Mouse (Mus musculus) neural tube, embryonic 10.5 days (tissue): ENCODE results near the gene Grin2b.
A peak's percentile ranks its signal among the peaks of the same experiment; 100 is the strongest.
"Not testable (repeated sequence)": the region's sequence is repeated elsewhere in the genome, so short reads cannot be mapped to it uniquely, and the experiment has no call there.

Experiments used
- DNase-seq: peaks from one replicate; pipeline ENCODE4 v3.0.0-alpha.2; 2017; ENCODE audit warnings: low spot score; ENCODE audit errors: extremely low spot score

Gene Grin2b

DNA sequence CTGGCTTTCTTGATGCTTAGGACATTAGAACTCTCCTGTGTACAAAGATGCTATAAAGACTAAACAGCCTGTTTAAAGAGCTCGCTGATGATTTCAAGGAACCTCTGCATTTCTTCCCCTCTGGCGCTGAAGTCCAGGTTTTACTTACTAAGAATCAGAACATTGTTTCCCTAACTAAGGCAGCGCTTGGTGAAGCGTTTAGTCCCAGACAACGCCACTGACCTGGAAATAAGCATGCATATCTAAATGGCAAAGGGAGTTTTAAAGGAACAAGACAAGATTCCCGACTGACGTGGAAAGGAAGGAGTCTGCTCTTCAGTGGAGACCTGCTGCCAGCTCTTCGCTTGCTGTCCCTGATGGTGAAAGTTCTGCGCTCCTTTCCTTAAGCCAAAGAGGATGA lies 367.9 kb downstream of the Grin2b start:
- DNase-seq: no peak

DNA sequence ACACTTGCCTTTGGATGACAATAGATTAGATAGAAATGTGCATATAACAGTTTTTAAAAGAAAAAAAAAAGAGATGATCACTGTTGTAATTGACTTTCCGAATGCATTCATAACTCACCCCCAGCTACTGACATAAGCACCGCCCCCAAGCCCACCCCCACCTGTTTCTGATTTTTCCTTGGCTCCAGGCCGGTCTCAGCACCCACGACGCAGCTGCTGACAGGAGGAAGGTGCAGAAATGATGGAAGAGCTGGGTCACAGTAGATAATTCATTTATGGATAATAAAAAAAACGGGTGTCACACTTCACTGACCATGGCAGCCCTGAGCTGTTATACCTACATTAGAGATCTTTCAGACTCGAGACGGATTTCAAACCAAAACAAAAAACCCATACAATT lies 373.4 kb downstream of the Grin2b start:
- DNase-seq: no peak

DNA sequence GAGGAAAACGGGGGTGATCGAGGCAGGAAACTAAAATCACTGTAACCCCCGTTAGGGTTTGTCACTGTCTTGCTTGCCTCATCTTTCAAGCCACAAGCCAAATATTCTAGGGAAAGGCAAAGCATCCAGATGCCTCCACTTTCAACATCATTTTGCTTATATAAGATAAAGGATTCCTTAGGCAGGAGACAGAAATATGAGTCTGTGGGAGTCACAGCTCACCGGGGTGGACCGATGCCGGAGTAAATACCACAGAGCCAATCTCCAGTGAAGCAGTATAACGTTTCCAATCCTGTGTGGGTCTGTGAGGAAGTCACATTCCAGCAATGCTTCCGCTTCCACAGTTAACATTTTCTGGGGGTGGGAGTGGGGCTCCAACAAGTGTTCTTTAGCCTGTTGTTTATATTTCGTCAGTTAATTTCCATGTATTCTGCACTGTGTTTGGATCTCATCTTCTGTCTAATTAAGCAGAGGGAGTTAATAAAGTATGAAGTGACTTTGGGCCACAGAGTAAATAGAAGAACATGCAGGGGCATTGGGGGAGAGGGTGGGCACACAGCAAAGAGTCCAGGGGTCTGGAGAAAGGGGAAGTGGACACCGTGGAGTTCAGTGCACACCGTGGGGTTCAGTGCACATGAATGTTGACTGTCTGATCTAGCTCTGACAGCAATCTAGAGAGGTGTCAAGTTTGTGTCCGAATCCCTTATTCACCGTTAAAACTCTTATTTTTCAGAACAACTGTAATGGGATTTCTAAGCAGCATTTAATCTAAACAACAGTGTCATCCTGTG lies 374.9 kb downstream of the Grin2b start:
- DNase-seq: no peak

DNA sequence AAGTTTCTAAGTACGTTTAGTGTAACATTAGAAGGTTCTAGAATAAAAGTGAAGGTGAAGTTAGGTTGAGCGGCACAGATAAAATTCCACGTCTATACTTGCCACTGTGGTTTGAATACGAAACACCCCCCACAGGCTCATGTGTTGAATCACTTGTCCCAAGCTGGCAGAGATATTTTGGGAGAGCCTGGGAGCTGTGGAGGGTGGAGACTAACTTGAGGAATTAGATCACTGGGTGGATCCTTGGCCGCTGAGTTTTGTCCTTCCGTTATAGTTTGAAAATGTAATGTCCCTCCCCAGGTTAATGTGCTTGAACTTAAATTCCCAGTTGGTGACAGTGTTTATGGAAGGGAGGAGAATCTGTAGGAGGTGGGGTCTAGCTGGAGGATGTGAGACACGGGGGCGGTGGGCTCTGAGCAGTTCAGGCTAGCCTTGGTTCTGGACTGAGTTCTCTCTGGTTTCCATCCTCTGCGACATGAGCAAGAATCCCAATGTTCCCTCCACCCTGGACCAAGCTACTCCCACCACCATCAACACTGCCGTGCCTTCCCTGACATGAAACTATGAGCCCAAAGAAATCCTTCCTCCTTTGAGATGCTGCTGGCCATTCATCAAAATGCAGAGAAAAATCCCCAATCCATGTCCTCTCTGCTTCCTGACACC lies 375.8 kb downstream of the Grin2b start:
- no peak for DNase-seq

DNA sequence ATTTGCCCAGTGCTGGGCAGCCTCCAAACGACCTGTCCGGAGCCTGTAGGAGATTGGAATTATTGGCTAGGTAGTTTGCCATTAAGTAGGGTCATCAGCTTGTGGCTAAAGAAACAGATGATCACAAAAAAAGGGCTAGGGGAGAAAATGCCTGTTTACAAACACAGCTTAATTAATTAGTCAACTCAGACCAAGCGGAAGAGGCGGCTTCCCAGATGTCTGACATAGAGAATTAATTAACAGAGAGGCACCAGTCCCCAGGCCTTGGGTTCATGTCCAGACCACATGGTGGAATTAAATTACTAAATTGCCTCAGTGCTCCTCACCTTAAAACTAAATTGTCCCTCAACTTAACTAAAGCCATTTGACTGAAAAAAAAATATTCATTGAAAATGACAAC lies 376.4 kb downstream of the Grin2b start:
- no peak for DNase-seq

DNA sequence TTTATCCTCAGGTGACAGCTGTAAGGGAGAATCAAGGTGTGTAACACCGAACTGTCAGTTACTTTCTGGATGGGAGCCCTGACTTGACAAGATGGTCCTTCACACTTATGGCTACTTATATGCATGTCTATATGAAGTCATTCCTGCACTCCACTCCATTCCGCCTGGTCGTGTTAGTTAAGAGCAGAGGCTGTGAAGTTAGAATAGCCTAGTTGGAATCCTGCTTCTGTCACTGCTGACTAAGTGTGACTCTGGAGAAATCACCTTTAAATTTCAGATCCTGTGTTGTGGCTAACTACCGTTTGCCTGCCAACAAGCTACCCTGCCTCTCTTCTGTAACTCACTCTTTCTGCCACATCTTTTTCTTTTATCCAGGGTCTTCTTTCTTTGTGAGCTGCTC lies 381.9 kb downstream of the Grin2b start:
- DNase-seq: no peak

DNA sequence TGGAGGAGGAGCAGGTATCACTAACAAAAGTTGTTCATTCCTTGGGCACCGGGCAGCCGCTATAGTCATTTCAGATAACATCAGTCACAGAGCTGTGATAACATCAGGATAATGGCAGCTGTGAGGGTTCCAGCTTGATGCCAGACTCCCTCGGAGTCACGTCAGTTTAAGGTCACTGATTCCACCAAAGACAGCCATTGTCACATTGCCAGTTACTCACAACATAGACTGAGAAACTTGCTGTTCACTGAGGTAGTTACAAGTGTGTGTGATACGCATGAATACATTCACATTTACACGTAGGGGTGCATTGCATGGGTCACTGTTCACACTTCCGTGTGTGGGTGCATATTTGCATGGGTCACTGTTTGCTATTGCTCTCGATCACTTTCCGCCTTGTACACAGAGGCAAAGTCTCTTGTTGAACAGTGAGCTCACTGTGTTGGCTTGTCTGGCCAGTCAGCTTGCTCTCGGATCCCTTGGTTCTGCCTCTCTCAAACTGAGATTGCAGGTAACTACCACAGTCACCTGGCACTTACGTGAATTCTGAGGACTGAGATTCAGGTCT lies 383.6 kb downstream of the Grin2b start:
- DNase-seq: no peak

DNA sequence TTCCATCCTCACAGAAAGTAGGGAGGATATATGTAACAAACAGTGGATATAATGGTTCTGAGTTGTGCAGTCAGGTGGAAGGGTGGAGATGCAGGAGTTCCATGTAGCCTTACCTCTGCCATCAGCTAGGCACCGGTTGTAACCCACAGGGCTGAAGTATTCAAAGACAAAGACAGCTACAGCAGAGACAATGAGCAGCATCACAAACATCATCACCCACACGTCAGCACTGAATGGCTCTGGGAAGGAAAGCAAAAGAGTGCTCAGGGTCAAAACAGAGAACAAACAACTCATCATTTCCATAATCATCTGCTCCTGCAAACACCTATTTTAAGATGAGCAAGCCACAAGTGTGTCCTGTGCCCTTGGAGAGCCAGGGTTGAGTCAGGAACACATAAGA lies 398.6 kb downstream of the Grin2b start:
- DNase-seq: no peak

DNA sequence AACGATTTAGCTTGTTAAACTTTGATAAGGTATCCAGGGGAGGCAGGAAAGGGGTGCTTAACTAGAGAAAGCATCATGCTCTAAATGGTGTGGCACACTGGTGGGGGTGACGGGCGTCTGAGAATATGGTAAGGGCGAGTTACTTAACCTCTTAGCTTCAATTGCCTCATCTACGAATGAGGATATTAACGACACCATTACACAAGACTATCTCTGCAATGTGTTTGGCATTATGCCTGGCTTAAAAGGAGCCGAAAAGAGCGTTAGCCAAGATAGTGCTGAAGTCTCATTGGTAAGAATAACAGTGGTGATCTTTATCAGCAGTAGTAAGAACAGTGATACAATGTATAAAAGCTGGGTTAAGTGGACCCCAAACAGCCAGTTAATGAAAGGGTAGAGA lies 405.7 kb downstream of the Grin2b start:
- no peak for DNase-seq

DNA sequence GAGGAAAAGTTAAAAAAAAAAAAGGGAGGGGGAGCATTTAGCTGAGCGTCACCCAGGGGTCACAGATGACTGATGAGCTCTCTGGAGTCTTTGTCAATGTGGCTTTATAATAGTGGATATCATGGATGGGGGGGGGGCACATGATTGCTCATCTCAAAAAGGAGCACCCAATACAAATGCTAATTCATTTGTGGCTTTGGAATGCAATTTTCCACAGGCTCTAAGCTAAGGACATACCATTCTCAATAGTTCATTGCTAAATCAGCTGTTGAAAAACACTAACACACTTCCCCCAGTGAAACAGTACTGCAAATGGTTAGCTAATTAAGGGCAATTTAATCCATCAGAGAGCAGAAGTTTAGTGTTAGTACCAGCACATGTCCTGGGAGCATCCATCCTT lies 414.6 kb downstream of the Grin2b start:
- DNase-seq: no peak

DNA sequence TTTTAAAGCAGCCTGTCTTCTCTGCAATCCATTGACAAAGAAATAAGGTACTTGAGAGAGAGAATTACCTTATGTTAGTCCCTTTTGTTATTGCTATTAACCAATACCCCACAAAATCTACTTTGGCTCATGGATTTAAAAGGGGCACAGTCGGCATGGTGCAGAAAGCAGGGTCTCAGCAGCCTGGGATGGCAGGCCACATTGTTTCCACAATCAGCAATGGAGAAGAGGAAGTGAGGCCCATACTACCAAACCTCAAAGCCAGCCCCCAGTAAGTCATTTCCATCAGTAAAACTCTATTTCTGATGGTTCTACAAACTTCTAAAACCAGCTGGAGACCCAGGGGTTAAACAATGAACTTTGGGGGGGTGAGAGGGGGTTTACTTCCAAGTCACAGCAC lies 417.2 kb downstream of the Grin2b start:
- DNase-seq: no peak

DNA sequence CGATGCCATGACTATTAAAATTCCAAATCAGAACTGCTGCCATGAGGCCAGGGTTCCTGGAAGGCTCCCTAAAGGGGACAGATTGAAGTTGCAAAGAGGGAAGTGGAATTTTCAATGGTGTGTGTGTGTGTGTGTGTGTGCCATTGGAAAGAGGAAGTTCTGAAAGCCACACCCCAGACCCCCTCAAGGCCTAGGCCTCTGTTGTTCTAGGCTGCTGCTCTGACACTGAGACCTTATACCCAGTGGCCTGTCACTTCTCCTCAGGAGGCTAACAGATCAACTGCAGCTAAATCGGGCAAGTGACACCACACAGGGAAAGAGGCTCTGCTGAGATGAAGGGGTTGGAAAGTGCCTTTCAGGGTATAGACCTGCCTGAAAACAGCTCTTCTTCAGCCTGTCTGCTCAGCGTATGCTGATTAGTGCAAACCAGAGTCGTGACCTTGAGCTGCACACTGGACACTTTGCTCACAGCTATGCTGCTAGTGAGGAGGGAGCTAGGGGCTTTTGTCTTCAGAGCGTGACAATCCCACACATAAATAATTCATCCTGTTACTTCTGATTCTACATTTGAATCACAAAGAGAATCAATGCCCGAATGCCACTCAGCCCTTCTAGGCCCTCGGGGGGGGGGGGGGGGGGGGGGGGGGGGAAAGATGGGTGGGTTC lies 424.8 kb downstream of the Grin2b start:
- DNase-seq: peak; percentile 24

DNA sequence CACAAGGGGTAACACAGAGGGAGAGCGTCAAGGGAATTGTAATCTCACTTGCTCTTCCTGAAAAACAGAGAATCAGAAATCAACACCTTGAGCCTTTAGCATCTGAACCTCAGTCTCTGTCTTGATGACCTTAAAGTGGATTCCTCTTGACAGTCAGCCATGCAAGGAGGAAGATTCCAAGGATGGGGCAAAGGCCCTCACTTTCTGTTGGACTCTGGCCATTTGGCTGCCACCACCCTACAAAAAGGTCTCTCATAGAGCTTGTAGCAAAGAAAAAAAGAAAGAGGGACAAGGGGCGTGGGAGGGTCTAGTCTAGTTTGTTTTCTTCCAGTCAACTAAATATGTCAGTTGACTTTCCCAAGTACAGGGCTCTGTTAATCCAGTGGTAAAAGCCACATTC lies 427.7 kb downstream of the Grin2b start:
- no peak for DNase-seq

DNA sequence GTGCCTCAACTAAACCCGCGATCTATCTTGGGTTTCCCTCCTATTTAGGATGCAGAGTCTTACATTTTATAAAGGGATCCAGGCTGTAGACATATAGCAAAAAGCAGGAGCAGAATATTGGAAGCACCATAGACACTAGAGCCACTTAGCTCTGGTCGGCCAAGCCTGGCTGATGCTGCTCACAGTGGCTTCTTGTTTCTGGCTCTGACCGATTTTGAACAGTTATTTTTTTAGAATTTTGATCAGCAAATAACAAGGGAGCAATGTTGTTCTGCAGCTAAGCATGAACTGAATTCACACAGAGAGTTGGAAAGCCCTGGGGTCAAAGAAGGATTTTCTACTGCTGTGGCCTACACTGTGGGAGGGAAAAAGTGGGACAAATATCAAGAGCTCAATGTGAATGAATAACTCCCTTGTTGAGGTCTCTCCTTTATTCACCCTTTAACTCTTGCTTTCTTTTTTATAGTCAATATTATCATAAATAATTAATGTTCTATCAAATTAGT lies 439.0 kb downstream of the Grin2b start:
- DNase-seq: no peak

DNA sequence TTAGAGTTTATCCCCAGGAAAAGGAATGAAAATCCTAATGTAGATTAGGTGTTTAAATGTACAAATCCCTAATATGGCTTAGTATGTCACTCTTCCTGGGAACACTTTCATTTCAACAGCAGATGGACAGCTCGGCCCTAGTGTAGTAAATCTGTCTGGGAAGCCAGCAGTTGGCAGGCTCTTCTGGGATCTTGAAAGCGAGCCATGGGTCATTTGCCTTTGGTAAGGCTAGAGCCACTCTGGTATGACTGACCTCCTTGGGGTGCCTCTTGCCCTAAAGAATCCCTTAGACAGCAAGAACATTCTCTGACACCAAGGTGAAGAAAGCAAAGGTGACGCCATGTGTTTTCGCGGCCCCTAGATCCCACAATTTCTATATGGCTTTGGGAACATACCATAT lies 446.2 kb downstream of the Grin2b start:
- no peak for DNase-seq

DNA sequence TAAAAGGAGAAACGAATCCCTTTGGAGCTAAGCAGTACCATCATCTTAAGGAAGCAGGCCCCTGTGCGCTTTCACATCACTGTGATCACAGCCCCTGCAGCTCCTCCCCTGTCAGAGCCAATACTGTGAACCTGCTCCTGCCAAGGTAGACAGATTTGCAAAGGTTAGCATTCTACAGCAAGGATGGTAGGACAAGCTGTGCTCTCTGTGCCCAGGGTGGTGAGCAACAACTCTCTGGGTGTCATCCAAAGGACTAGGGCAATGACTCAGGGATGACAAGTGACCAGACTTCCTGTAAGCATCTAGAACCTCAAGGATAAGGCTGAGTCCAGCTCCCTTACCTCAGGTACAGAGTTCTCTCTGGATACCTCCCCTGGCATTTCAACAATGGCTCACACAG lies 451.6 kb downstream of the Grin2b start:
- DNase-seq: no peak

DNA sequence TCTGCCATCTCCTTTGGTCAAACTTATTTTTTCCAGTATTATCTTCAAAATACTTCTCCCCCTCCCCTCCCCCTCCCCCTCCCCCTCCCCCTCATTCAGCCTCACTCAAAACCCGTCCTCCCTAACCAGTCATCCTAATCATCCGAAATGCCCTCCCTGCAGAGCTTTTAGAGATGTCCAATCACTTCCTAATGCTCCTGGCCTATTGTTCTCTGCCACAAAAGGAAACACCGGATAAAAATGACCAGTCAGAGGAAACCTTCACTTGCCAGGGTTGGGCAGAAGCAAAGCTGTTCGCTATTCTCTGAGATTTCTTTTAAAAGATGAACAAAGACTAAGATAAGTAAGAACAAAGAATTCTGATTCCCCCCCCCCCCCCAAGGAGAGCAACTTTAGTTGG lies 458.4 kb downstream of the Grin2b start:
- DNase-seq: no peak

DNA sequence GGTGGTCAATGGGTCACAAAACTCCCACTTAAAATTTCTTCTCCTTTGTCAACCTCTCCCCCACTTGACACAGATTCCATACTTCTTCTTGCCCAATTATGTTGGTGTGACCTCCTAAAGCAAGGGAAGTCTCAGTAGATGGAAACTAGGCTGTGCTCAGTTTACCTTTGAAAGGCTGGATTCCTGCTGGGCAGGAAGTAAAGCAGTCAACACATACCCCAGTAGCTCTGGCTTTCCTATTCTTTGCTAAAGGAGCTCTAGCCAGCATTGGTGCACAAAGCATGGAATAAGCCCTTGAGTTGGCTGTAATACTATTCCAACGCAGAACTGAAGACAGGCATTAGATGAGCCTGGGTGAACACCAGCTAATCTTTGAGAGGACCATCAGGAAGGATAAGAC lies 459.1 kb downstream of the Grin2b start:
- no peak for DNase-seq

DNA sequence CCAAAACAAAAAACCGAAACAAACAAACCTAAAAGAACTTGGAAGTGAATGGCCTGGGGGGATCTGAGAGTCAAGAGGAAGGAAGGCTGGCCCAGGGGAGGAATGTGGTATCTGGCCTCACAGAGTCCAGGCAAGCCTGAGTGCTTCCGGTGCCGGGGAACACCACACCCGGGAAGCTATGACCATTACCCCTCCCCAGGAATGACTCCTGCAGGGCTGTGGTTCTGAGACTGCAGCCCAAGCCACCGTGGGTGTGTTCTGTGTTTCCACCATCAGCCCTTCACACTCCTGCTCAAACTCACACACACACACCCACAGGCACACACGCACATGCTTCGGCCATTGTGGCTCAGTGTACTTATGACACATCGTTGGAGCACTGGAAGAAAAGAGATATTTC lies 459.6 kb downstream of the Grin2b start:
- no peak for DNase-seq

DNA sequence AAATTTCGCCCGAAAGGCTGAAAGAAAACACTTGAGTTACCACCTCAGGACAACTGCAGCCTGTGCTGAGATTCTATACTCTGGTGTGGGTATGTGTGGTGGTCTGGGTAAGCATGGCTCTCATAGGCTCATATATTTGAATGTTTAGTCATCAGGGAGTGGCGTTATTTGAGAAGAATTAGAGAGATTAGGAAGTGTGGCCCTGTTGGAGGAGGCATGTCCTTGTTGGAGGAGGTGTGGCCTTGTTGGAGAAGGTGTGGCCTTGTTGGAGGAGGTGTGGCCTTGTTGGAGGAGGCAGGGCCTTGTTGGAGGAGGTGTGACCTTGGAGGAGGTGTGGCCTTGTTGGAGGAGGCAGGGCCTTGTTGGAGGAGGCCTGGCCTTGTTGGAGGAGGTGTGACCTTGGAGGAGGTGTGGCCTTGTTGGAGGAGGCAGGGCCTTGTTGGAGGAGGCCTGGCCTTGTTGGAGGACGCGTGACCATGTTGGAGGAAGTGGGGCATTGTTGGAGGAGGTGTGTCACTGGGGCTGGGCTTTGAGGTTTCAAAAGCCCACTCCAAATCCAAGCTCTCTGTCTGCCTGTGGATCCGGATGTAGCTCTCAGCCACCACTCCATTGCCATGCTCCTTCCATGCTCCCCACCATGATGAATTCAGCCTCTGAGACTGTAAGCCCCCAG lies 466.3 kb downstream of the Grin2b start:
- not testable (repeated sequence) for DNase-seq

DNA sequence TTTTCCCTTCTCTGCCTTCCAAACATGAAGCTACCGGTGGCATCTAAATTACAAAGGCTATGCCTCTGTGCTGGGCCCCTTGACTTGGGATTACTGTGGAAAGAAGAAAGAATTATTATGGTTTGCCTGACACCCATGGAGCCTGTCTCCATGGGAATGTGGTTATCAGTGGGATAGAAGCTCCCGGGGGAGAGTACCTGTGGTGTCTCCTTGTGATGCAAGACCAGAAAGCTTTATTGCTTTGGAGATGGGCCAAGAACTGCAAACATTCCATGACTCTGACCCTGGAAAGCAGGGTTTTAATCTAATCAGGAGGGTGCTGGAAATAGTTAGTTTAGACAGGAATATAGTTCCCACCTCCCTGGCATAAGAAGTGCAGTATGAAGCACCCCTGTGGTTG lies 469.7 kb downstream of the Grin2b start:
- DNase-seq: no peak

DNA sequence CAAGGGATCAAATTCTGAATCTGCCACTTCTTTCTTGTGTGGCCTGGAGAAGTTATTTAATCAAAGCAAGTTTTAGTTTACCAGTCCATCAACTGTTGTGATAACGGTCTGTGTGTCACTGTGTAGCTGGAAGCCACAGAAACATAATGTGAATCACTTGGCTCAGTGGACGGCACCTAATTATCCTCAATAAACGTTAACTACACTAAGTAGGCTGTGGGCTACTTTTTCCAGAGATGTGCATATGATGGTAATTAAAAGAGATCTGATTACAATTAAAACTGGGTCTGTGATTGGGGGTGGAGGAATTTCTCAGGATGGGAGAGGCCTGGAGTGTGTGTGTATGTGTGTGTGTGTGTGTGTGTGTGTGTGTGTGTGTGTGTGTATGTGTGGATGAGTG lies 471.9 kb downstream of the Grin2b start:
- DNase-seq: no peak
